Mouse (Mus musculus): ENCODE results near the gene Sgsm1.

- TF ChIP-seq CTCF (IDR thresholded peaks at IDR 0.05; ENCODE audit: borderline replicate concordance, control insufficient read depth, extremely low read depth, insufficient read depth, low read length, poor library complexity) (no peak), POLR2A (IDR thresholded peaks at IDR 0.05; ENCODE audit: control insufficient read depth, extremely low read depth, insufficient read depth, low read length, poor library complexity) (no peak)
Observed at GRCm38 (mm10) chr5:113214041-113214440, 96.5 kb downstream of the Sgsm1 start.
